Mouse (Mus musculus) liver, embryonic 14.5 days (tissue): ENCODE measurements around the gene Dennd5a.

ENCODE experiments used
- CTCF ChIP-seq: IDR thresholded peaks from 2 replicates; pipeline ENCODE4 v1.5.1; 2016; ENCODE audit warnings: antibody characterized with exemption, low read depth, control low read depth
- EP300 ChIP-seq: IDR thresholded peaks from 2 replicates; pipeline ENCODE4 v1.6.1; 2016; ENCODE audit warnings: antibody characterized with exemption, low read depth

GRCm38 (mm10) chr7:109962596-109962995 is 2.3 kb upstream of the Dennd5a start:
- TF ChIP-seq EP300 (no peak), CTCF (no peak)
